8 mouse cellular contexts compared by ENCODE assay signal in genomic region chr7:80324816-80325119, GRCm38 (mm10). TPM values are rescaled to one million over a fixed set of nuclear protein-coding genes. Genes with fewer than 3 reads are reported as not detected.
A peak's percentile ranks its signal among the peaks of the same experiment; 100 is the strongest.
DNase-seq lines count a peak whose midpoint lies in the region; ATAC-seq and TF ChIP-seq lines count a peak whose summit lies in the region.
"Not testable (repeated sequence)": the region's sequence is repeated elsewhere in the genome, so short reads cannot be mapped to it uniquely, and the experiment has no call there.

No protein-coding gene starts in this region.

- not testable (repeated sequence) for H3K27me3 ChIP-seq in forebrain, embryonic 10.5 days (ENCODE audit: poor library complexity, severe bottlenecking); heart, embryonic 11.5 days (ENCODE audit: control insufficient read depth, insufficient read depth, low read length); hindbrain, embryonic 15.5 days; liver, embryonic 16.5 days (ENCODE audit: control insufficient read depth, insufficient read depth, low read depth, low read length); midbrain, embryonic 15.5 days (replicated peaks); stomach, embryonic 16.5 days (ENCODE audit: control insufficient read depth, insufficient read depth, low read length)

- WGBS in forebrain, embryonic 10.5 days, result 53% methylated on average over 5 of the region's 5 CpGs
- 55% methylated on average over 5 of the region's 5 CpGs for WGBS in heart, embryonic 11.5 days (ENCODE audit: insufficient replicate concordance)
- 65% methylated on average over 5 of the region's 5 CpGs for WGBS in hindbrain, embryonic 15.5 days
- WGBS in liver, embryonic 16.5 days (ENCODE audit: insufficient replicate concordance), result 41% methylated on average over 5 of the region's 5 CpGs
- WGBS in midbrain, embryonic 15.5 days, result 44% methylated on average over 5 of the region's 5 CpGs
- WGBS in stomach, embryonic 16.5 days, result 43% methylated on average over 5 of the region's 5 CpGs

- H3K4me1 ChIP-seq in ES-E14 (ENCODE audit: control insufficient read depth in 2 of 2, insufficient read depth in 2 of 2, low read length in 2 of 2, poor library complexity in 1 of 2), result not testable (repeated sequence)
- peaks cover 26% of the 10 kb centered on the region for H3K4me1 ChIP-seq in forebrain, embryonic 10.5 days
- peaks cover 12% of the 10 kb centered on the region; the same call in 1 of the 2 replicates for H3K4me1 ChIP-seq in heart, embryonic 11.5 days (ENCODE audit: control insufficient read depth, insufficient read depth, low read length)
- peaks cover 27% of the 10 kb centered on the region for H3K4me1 ChIP-seq in hindbrain, embryonic 15.5 days (replicated peaks)
- peaks cover 15% of the 10 kb centered on the region for H3K4me1 ChIP-seq in liver, embryonic 16.5 days (ENCODE audit: control insufficient read depth, low read depth, low read length)
- peaks cover 26% of the 10 kb centered on the region for H3K4me1 ChIP-seq in midbrain, embryonic 15.5 days
- peaks cover 13% of the 10 kb centered on the region; the same call in 1 of the 2 replicates for H3K4me1 ChIP-seq in stomach, embryonic 16.5 days (ENCODE audit: control insufficient read depth, insufficient read depth, low read length)

- not testable (repeated sequence) for TF ChIP-seq CTCF in layer of hippocampus, adult 2 months (conservative IDR thresholded peaks at IDR 0.05)

- peaks cover 17% of the 10 kb centered on the region for H3K36me3 ChIP-seq in ES-E14 (ENCODE audit: control insufficient read depth, insufficient read depth, low read length, poor library complexity, severe bottlenecking)
- H3K36me3 ChIP-seq in forebrain, embryonic 10.5 days (replicated peaks), result peaks cover 68% of the 10 kb centered on the region
- H3K36me3 ChIP-seq in heart, embryonic 11.5 days (ENCODE audit: control insufficient read depth, insufficient read depth, low read length), result peaks cover 37% of the 10 kb centered on the region
- H3K36me3 ChIP-seq in hindbrain, embryonic 15.5 days, result peaks cover 44% of the 10 kb centered on the region
- not testable (repeated sequence) for H3K36me3 ChIP-seq in liver, embryonic 16.5 days (ENCODE audit: control insufficient read depth, insufficient read depth); stomach, embryonic 16.5 days (ENCODE audit: control insufficient read depth, insufficient read depth, low read length)
- peaks cover 45% of the 10 kb centered on the region for H3K36me3 ChIP-seq in midbrain, embryonic 15.5 days (replicated peaks)

- not testable (repeated sequence) for H3K9me3 ChIP-seq in ES-E14 (ENCODE audit: control insufficient read depth, insufficient read depth, low read depth, low read length); forebrain, embryonic 10.5 days; heart, embryonic 11.5 days (replicated peaks; ENCODE audit: control insufficient read depth, low read length); hindbrain, embryonic 15.5 days; liver, embryonic 16.5 days (replicated peaks; ENCODE audit: control insufficient read depth, low read length); midbrain, embryonic 15.5 days; stomach, embryonic 16.5 days (replicated peaks; ENCODE audit: control insufficient read depth, low read length)

- DNase-seq in ES-E14 (ENCODE audit: low read depth, low spot score); forebrain, embryonic 10.5 days (ENCODE audit: extremely low spot score, low spot score); layer of hippocampus, adult 2 months (ENCODE audit: low spot score in 2 of 2): not testable (repeated sequence)

- ATAC-seq in heart, embryonic 11.5 days (replicated peaks; ENCODE audit: insufficient number of reproducible peaks, low FRiP score, low TSS enrichment); hindbrain, embryonic 15.5 days (ENCODE audit: low FRiP score, low read depth); liver, embryonic 16.5 days (ENCODE audit: low read depth); midbrain, embryonic 15.5 days (replicated peaks); stomach, embryonic 16.5 days (ENCODE audit: insufficient read depth, low FRiP score): not testable (repeated sequence)

- H3K9ac ChIP-seq in ES-E14 (ENCODE audit: insufficient read depth, low read depth, low read length, poor library complexity, severe bottlenecking); hindbrain, embryonic 15.5 days; midbrain, embryonic 15.5 days; stomach, embryonic 16.5 days (ENCODE audit: low read length): not testable (repeated sequence)
- peak overlapping the region; percentile 80; the same call in 1 of the 2 replicates for H3K9ac ChIP-seq in heart, embryonic 11.5 days (ENCODE audit: low read depth, low read length)
- H3K9ac ChIP-seq in liver, embryonic 16.5 days (ENCODE audit: low read depth, low read length), result peak overlapping the region; percentile 66; the same call in 1 of the 2 replicates

- peak overlapping the region; percentile 94 for H3K4me2 ChIP-seq in heart, embryonic 11.5 days
- peak overlapping the region; percentile 67 for H3K4me2 ChIP-seq in hindbrain, embryonic 15.5 days
- H3K4me2 ChIP-seq in liver, embryonic 16.5 days (ENCODE audit: low read depth, low read length), result peak overlapping the region; percentile 82
- H3K4me2 ChIP-seq in midbrain, embryonic 15.5 days, result peak overlapping the region; percentile 71
- peak overlapping the region; percentile 87; the same call in 1 of the 2 replicates for H3K4me2 ChIP-seq in stomach, embryonic 16.5 days (ENCODE audit: low read depth, low read length)

- not testable (repeated sequence) for H3K27ac ChIP-seq in ES-E14 (ENCODE audit: insufficient read depth, low read depth, low read length, poor library complexity, severe bottlenecking); forebrain, embryonic 10.5 days
- H3K27ac ChIP-seq in heart, embryonic 11.5 days (ENCODE audit: low read depth, low read length), result peak overlapping the region; percentile 87; the same call in 1 of the 2 replicates
- H3K27ac ChIP-seq in hindbrain, embryonic 15.5 days (replicated peaks), result peak overlapping the region; percentile 95
- peak overlapping the region; percentile 97 for H3K27ac ChIP-seq in layer of hippocampus, adult 2 months
- peak overlapping the region; percentile 58 for H3K27ac ChIP-seq in liver, embryonic 16.5 days (ENCODE audit: low read length)
- peak overlapping the region; percentile 90 for H3K27ac ChIP-seq in midbrain, embryonic 15.5 days
- H3K27ac ChIP-seq in stomach, embryonic 16.5 days (ENCODE audit: low read length), result peak overlapping the region; percentile 91

- in situ Hi-C loops in ES-E14 (cut with MboI; ENCODE audit: low sequenced_read_pairs in 2 of 2, unreplicated experiment in 2 of 2), result loop anchor here in 1 of 2 experiments (25.0 kb wide), 1 partner anchor 637 kb away; no protein-coding TSS in a partner anchor

- H3K4me3 ChIP-seq in ES-E14 (ENCODE audit: insufficient read depth in 1 of 2, low read depth in 1 of 2, low read length in 2 of 2, poor library complexity in 1 of 2, severe bottlenecking in 1 of 2); layer of hippocampus, adult 2 months; stomach, embryonic 16.5 days (replicated peaks; ENCODE audit: low read length): not testable (repeated sequence)
- H3K4me3 ChIP-seq in forebrain, embryonic 10.5 days, result peak overlapping the region; percentile 70; the same call in 1 of the 2 replicates
- peak overlapping the region; percentile 69; the same call in 1 of the 2 replicates for H3K4me3 ChIP-seq in heart, embryonic 11.5 days (ENCODE audit: low read depth, low read length)
- peak overlapping the region; percentile 62; the same call in 1 of the 2 replicates for H3K4me3 ChIP-seq in hindbrain, embryonic 15.5 days
- H3K4me3 ChIP-seq in liver, embryonic 16.5 days (ENCODE audit: low read depth, low read length), result peak overlapping the region; percentile 71
- peak overlapping the region; percentile 66; the same call in 1 of the 2 replicates for H3K4me3 ChIP-seq in midbrain, embryonic 15.5 days

RNA-seq across cellular contexts. Expression of gene Rccd1, which starts 0.5 kb away (rescaled TPM):
- total RNA-seq in ES-E14 (2012; rRNA removed), result 16.4 and 27.6 TPM in 2 replicates
- polyA plus RNA-seq in forebrain, embryonic 10.5 days (2016; fragmentation: Nextera tagmentation; extraction: Ambion mirVana), result 12.3 and 14.1 TPM in 2 replicates
- polyA plus RNA-seq in heart, embryonic 11.5 days (2014; fragmentation: Nextera tagmentation; extraction: Ambion mirVana), result 8.9 and 9.0 TPM in 2 replicates
- 13.8 and 14.4 TPM in 2 replicates for polyA plus RNA-seq in hindbrain, embryonic 15.5 days (2015; fragmentation: Nextera tagmentation; extraction: Ambion mirVana)
- 10 to 100 TPM; 15.3 to 19.8 TPM for total RNA-seq in layer of hippocampus, adult 2 months (2021)
- 2.3 and 2.6 TPM in 2 replicates for polyA plus RNA-seq in liver, embryonic 16.5 days (2015; fragmentation: Nextera tagmentation; extraction: Ambion mirVana)
- polyA plus RNA-seq in midbrain, embryonic 15.5 days (2015; fragmentation: Nextera tagmentation; extraction: Ambion mirVana), result 10.5 and 13.9 TPM in 2 replicates
- 9.4 and 11.7 TPM in 2 replicates for polyA plus RNA-seq in stomach, embryonic 16.5 days (2015; fragmentation: Nextera tagmentation; extraction: Ambion mirVana)

RNA-seq across cellular contexts. Expression of gene Unc45a, which starts 16.0 kb away (rescaled TPM):
- total RNA-seq in ES-E14 (2012; rRNA removed), result 52.0 and 54.1 TPM in 2 replicates
- polyA plus RNA-seq in forebrain, embryonic 10.5 days (2016; fragmentation: Nextera tagmentation; extraction: Ambion mirVana), result 42.0 and 44.0 TPM in 2 replicates
- 11.3 and 15.6 TPM in 2 replicates for polyA plus RNA-seq in heart, embryonic 11.5 days (2014; fragmentation: Nextera tagmentation; extraction: Ambion mirVana)
- polyA plus RNA-seq in hindbrain, embryonic 15.5 days (2015; fragmentation: Nextera tagmentation; extraction: Ambion mirVana), result 56.1 and 61.2 TPM in 2 replicates
- 10 to 100 TPM; 38.0 to 40.9 TPM for total RNA-seq in layer of hippocampus, adult 2 months (2021)
- polyA plus RNA-seq in liver, embryonic 16.5 days (2015; fragmentation: Nextera tagmentation; extraction: Ambion mirVana), result 9.0 and 9.3 TPM in 2 replicates
- 60.2 and 62.0 TPM in 2 replicates for polyA plus RNA-seq in midbrain, embryonic 15.5 days (2015; fragmentation: Nextera tagmentation; extraction: Ambion mirVana)
- polyA plus RNA-seq in stomach, embryonic 16.5 days (2015; fragmentation: Nextera tagmentation; extraction: Ambion mirVana), result 44.5 and 48.1 TPM in 2 replicates

RNA-seq across cellular contexts. Expression of gene Hddc3, which starts 18.1 kb away (rescaled TPM):
- total RNA-seq in ES-E14 (2012; rRNA removed), result 11.4 and 14.3 TPM in 2 replicates
- polyA plus RNA-seq in forebrain, embryonic 10.5 days (2016; fragmentation: Nextera tagmentation; extraction: Ambion mirVana), result 25.2 and 27.9 TPM in 2 replicates
- polyA plus RNA-seq in heart, embryonic 11.5 days (2014; fragmentation: Nextera tagmentation; extraction: Ambion mirVana), result 13.3 and 15.7 TPM in 2 replicates
- polyA plus RNA-seq in hindbrain, embryonic 15.5 days (2015; fragmentation: Nextera tagmentation; extraction: Ambion mirVana), result 21.9 and 22.7 TPM in 2 replicates
- 10 to 100 TPM; 45.5 to 46.6 TPM for total RNA-seq in layer of hippocampus, adult 2 months (2021)
- polyA plus RNA-seq in liver, embryonic 16.5 days (2015; fragmentation: Nextera tagmentation; extraction: Ambion mirVana), result 3.1 and 3.5 TPM in 2 replicates
- polyA plus RNA-seq in midbrain, embryonic 15.5 days (2015; fragmentation: Nextera tagmentation; extraction: Ambion mirVana), result 22.1 and 26.4 TPM in 2 replicates
- 13.4 and 17.7 TPM in 2 replicates for polyA plus RNA-seq in stomach, embryonic 16.5 days (2015; fragmentation: Nextera tagmentation; extraction: Ambion mirVana)

RNA-seq across cellular contexts. Expression of gene Prc1, which starts 30.5 kb away (rescaled TPM):
- total RNA-seq in ES-E14 (2012; rRNA removed), result 91.0 and 103 TPM in 2 replicates
- 242 and 249 TPM in 2 replicates for polyA plus RNA-seq in forebrain, embryonic 10.5 days (2016; fragmentation: Nextera tagmentation; extraction: Ambion mirVana)
- polyA plus RNA-seq in heart, embryonic 11.5 days (2014; fragmentation: Nextera tagmentation; extraction: Ambion mirVana), result 148 and 156 TPM in 2 replicates
- polyA plus RNA-seq in hindbrain, embryonic 15.5 days (2015; fragmentation: Nextera tagmentation; extraction: Ambion mirVana), result 42.0 and 51.8 TPM in 2 replicates
- total RNA-seq in layer of hippocampus, adult 2 months (2021), result 1 to 10 TPM; 1.2 to 2.7 TPM
- polyA plus RNA-seq in liver, embryonic 16.5 days (2015; fragmentation: Nextera tagmentation; extraction: Ambion mirVana), result 125 and 133 TPM in 2 replicates
- 33.8 and 39.8 TPM in 2 replicates for polyA plus RNA-seq in midbrain, embryonic 15.5 days (2015; fragmentation: Nextera tagmentation; extraction: Ambion mirVana)
- 125 and 145 TPM in 2 replicates for polyA plus RNA-seq in stomach, embryonic 16.5 days (2015; fragmentation: Nextera tagmentation; extraction: Ambion mirVana)

RNA-seq across cellular contexts. Expression of gene Man2a2, which starts 46.4 kb away (rescaled TPM):
- 14.6 and 19.8 TPM in 2 replicates for total RNA-seq in ES-E14 (2012; rRNA removed)
- 17.0 and 17.8 TPM in 2 replicates for polyA plus RNA-seq in forebrain, embryonic 10.5 days (2016; fragmentation: Nextera tagmentation; extraction: Ambion mirVana)
- 12.3 and 12.7 TPM in 2 replicates for polyA plus RNA-seq in heart, embryonic 11.5 days (2014; fragmentation: Nextera tagmentation; extraction: Ambion mirVana)
- polyA plus RNA-seq in hindbrain, embryonic 15.5 days (2015; fragmentation: Nextera tagmentation; extraction: Ambion mirVana), result 26.5 and 27.2 TPM in 2 replicates
- 100 to 1,000 TPM; 169 to 178 TPM for total RNA-seq in layer of hippocampus, adult 2 months (2021)
- 2.6 and 3.1 TPM in 2 replicates for polyA plus RNA-seq in liver, embryonic 16.5 days (2015; fragmentation: Nextera tagmentation; extraction: Ambion mirVana)
- polyA plus RNA-seq in midbrain, embryonic 15.5 days (2015; fragmentation: Nextera tagmentation; extraction: Ambion mirVana), result 26.4 and 28.2 TPM in 2 replicates
- polyA plus RNA-seq in stomach, embryonic 16.5 days (2015; fragmentation: Nextera tagmentation; extraction: Ambion mirVana), result 13.8 and 14.7 TPM in 2 replicates
